16 mouse cellular contexts compared by ENCODE assay signal in the genomic region with DNA sequence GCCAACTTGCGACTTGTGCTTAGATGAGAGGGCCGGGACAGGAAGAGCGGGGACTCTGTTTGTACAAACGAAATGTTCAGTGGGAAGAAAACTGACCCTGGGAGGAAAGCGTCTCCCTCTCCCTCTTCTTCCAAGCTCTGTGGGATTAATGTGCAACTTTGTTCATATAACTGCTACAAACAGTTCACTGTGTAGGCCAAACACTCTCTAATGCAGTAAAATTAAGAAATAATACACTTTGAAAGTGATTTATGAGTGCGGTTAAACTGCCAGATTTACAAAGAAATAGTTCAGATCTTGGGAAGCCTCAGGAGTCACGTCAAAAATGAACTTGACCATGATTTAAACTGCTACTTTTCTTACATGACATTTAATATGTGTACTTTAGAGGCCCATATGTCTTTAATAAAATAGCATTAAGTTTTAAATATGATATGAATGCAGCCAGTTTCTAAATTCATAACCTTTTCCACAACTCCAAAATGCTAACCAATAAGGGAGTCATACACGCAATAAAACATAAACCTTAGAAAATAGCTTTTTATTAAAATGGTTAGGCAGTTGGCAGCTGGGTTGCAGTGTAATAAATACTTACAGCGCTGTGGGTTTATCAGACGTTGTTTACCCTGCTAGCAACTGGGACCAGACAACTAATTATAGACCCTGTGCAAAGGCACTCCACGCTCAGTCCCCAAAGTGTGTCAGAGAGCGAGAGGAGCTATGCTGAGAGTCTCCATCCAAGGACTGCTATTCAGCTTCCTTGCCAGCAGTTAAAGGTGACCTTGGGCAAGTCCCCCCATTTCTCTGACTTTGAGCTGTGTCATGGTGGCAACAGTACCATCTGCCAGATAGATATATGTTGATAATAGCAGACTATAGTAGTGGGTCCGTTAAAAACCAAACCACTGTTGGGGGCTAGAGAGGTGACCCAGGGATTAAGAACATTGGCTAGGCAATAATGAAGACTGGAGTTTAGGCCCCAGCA.
DNase-seq lines count a peak whose midpoint lies in the region; TF ChIP-seq lines count a peak whose summit lies in the region.
"Had no signal": no experiment of that assay in that cellular context is flagged by ENCODE, and none has a peak within 500 bp of the region (broad histone marks: within the 10 kb centered on the region; RNA-seq: fewer than 3 reads in every experiment).

No protein-coding gene starts in this region.

- peak; percentile 74 for DNase-seq in heart, adult 11 months
- no peak for DNase-seq in heart, postnatal 10 days
- peak; percentile 51 for DNase-seq in adipocyte (ENCODE audit: low spot score)
- DNase-seq in forelimb bud, embryonic 11.5 days (ENCODE audit: low read depth, low spot score): peak; percentile 68
- DNase-seq in MN1 (ENCODE audit: low spot score): no peak
- DNase-seq in retina, postnatal 1 day: no peak
- DNase-seq: cerebellum, adult 2 months; liver, embryonic 13.5 days; lung, postnatal 36 days; midbrain, embryonic 14.5 days; thymus, adult 2 months had no signal

- H3ac ChIP-seq in myocyte (ENCODE audit: control insufficient read depth, insufficient read length): no peak overlapping the region

- no peak overlapping the region for H3K4me3 ChIP-seq in myocyte
- H3K4me3 ChIP-seq: heart, embryonic 12.5 days; hindbrain, embryonic 13.5 days; left cerebral cortex, adult 2 months; liver, embryonic 13.5 days; neural tube, embryonic 13.5 days had no signal

- no peaks in the 10 kb centered on the region for H3K27me3 ChIP-seq in myocyte (ENCODE audit: control insufficient read depth, insufficient read depth, insufficient read length)
- H3K27me3 ChIP-seq: heart, embryonic 12.5 days; liver, embryonic 13.5 days; neural tube, embryonic 13.5 days had no signal

- intact Hi-C loops in heart, postnatal 10 days (cut with DNase I): no loop called here

- H3K4me2 ChIP-seq in myocyte (ENCODE audit: low read depth): peak overlapping the region; percentile 32
- H3K4me2 ChIP-seq: heart, embryonic 12.5 days; hindbrain, embryonic 13.5 days; liver, embryonic 13.5 days; neural tube, embryonic 13.5 days had no signal

- H3K36me3 ChIP-seq in myocyte (ENCODE audit: control insufficient read depth, insufficient read depth): no peaks in the 10 kb centered on the region
- H3K36me3 ChIP-seq: heart, embryonic 12.5 days; hindbrain, embryonic 13.5 days; liver, embryonic 13.5 days; neural tube, embryonic 13.5 days had no signal

- TF ChIP-seq POLR2A in myocyte (IDR thresholded peaks at IDR 0.05; ENCODE audit: insufficient read length, low read depth): no peak

- no peaks in the 10 kb centered on the region for H3K79me2 ChIP-seq in myocyte (ENCODE audit: control insufficient read depth, insufficient read depth)

TF ChIP-seq in myocyte, 11 proteins besides CTCF, POLR2A, EP300 and RAD21:
- TF ChIP-seq TCF12 (IDR thresholded peaks at IDR 0.05; ENCODE audit: insufficient read depth, poor library complexity, severe bottlenecking): no peak
- no peak for TF ChIP-seq MAX (IDR thresholded peaks at IDR 0.05; ENCODE audit: low read depth)
- no peak for TF ChIP-seq CEBPB (IDR thresholded peaks at IDR 0.05; ENCODE audit: insufficient read depth, poor library complexity, severe bottlenecking)
- TF ChIP-seq MYOG (IDR thresholded peaks at IDR 0.05; ENCODE audit: control insufficient read depth in 1 of 3, insufficient read depth in 1 of 3, insufficient read length in 2 of 3, low read depth in 2 of 3): no peak
- no peak for TF ChIP-seq REST (IDR thresholded peaks at IDR 0.05; ENCODE audit: insufficient read depth, insufficient read length)
- TF ChIP-seq USF1 (IDR thresholded peaks at IDR 0.05; ENCODE audit: low read depth): no peak
- no peak for TF ChIP-seq E2F4 (IDR thresholded peaks at IDR 0.05; ENCODE audit: insufficient read depth)
- TF ChIP-seq POLR2AphosphoS2 (IDR thresholded peaks at IDR 0.05; ENCODE audit: insufficient read length, low read depth): no peak
- TF ChIP-seq MYOD1 (IDR thresholded peaks at IDR 0.05; ENCODE audit: control insufficient read depth in 1 of 3, insufficient read length in 2 of 3, low read depth in 2 of 3): no peak

Comparison
In these comparisons a context has a peak if more than half of its experiments do, and no peak if none do; other contexts are left out.
1. DNase-seq: peak in heart, adult 11 months (single experiment), adipocyte (single experiment) and forelimb bud, embryonic 11.5 days (single experiment); none in heart, postnatal 10 days (0 of 2), MN1 (single experiment) and retina, postnatal 1 day (single experiment).